Mouse (Mus musculus): ENCODE measurements around the gene Slc38a1.
"Not testable (repeated sequence)": the region's sequence is repeated elsewhere in the genome, so short reads cannot be mapped to it uniquely, and the experiment has no call there.

The Slc38a1 gene

GRCm38 (mm10) chr15:96657576-96658274 is 15.0 kb upstream of the Slc38a1 start:
- no peak for DNase-seq (ENCODE audit: low spot score in 2 of 2)

- no peak for DNase-seq (ENCODE audit: low spot score in 2 of 2)
Measured at GRCm38 (mm10) chr15:96655514-96655913, 12.8 kb upstream of the Slc38a1 start.

DNA sequence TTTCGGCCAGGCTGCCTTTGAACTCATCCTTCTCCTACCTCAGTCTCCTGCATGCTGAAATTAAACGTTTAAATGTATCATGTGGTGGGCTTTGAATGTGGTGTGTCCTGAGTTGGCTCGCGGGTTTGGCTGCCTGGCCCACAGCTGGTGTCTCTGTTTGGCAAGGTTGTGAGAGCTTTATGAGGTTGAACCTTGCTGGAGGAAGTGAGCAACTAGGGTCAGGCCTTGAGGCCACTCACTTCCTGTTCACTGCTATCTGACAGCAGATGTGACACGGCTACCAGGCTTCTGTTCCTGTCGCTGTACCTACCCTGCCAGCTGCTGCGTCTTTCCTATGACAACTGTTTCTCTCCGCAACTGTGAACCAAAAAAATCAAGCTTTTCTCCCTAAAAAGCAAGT is 12.0 kb upstream of the Slc38a1 start:
- DNase-seq (ENCODE audit: low spot score in 2 of 2), result no peak

- no peak for DNase-seq (ENCODE audit: low spot score in 2 of 2)
Measured at GRCm38 (mm10) chr15:96653011-96653410, 10.3 kb upstream of the Slc38a1 start.

GRCm38 (mm10) chr15:96652531-96652930 is 9.8 kb upstream of the Slc38a1 start:
- DNase-seq (ENCODE audit: low spot score in 2 of 2), result no peak

DNA sequence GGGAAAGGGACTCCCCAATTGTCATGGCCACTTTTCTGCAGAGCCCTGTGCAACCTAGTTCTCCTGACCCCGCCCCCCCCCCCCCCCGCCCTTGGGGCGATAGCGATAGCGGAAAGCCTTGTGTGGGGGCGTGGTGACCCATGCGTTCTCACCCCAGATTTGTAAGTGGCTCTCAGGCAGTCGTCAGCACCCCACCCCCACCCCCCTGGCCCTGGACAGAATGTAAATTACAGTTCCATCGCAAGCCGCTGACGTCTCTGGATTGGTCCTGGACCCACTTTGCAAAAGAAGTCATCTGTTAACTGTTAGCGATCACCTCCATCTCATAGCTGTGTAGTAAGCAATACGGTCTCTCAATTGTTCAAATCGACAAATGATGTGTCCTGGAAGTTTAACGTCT is 4.7 kb upstream of the Slc38a1 start:
- no peak for DNase-seq (ENCODE audit: low spot score in 2 of 2)

- DNase-seq (ENCODE audit: low spot score in 2 of 2), result peak; percentile 36 to 49
Measured at GRCm38 (mm10) chr15:96641821-96642435, 785 bp downstream of the Slc38a1 start.

- DNase-seq (ENCODE audit: low spot score in 2 of 2), result peak; percentile 69 to 75
Measured at GRCm38 (mm10) chr15:96641111-96641820, 1.4 kb downstream of the Slc38a1 start.

DNA sequence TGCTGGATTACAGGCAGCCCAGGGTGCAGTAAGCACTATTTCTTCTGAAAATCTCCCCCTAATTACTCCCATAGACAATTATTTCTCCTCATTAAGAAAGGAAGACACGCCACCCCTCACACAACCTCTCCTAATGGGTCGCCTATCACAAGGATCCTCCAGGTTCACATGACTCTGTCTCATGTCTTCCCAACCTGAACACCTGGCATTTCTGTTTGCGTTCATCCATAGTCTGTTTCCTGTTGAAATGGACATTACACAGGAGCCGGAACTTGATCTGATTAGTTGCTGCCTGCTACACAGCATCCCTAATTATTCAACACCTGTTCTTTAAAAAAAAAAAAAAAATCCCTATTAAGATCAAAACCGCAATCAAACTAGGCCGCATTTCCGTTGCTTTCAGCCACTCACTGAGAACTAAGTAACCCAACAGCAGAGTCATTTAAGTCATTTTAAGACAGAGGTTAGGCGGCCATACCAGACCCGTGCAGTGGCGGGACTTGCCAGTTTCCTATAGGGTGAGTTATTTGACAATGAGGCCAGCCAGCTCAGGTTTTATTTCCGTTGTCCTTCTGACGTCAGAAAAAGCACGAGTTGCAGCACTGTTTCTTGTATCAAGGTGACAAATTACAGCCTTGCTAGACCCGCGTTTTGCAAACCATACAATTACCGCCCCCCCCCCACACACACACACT is 2.3 kb downstream of the Slc38a1 start:
- DNase-seq (ENCODE audit: low spot score in 2 of 2), result peak in 1 of 2 experiments; percentile 42

- no peak for DNase-seq (ENCODE audit: low spot score in 2 of 2)
Measured at GRCm38 (mm10) chr15:96639630-96640029, 3.1 kb downstream of the Slc38a1 start.

GRCm38 (mm10) chr15:96638656-96639055 is 4.1 kb downstream of the Slc38a1 start:
- no peak for DNase-seq (ENCODE audit: low spot score in 2 of 2)

DNA sequence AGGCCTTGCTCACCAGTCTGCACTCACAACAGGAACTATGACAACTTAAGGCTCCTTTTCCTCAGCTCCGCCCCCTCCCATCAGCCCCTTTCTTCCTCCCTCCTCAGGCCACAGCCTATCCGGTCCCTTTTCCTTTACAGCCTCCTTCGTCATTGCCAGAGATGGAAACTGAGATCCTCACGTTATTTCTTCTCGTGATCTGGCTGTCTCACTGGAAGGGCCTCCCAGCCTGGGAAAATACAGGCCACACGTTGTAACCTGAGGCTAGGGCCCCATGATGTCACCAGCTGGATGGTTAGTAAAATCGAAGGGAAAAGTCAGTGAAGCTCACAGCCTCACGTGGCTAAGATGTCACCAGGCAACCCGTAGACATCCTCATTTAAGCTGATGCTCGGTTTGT is 4.5 kb downstream of the Slc38a1 start:
- DNase-seq (ENCODE audit: low spot score in 2 of 2), result no peak

DNA sequence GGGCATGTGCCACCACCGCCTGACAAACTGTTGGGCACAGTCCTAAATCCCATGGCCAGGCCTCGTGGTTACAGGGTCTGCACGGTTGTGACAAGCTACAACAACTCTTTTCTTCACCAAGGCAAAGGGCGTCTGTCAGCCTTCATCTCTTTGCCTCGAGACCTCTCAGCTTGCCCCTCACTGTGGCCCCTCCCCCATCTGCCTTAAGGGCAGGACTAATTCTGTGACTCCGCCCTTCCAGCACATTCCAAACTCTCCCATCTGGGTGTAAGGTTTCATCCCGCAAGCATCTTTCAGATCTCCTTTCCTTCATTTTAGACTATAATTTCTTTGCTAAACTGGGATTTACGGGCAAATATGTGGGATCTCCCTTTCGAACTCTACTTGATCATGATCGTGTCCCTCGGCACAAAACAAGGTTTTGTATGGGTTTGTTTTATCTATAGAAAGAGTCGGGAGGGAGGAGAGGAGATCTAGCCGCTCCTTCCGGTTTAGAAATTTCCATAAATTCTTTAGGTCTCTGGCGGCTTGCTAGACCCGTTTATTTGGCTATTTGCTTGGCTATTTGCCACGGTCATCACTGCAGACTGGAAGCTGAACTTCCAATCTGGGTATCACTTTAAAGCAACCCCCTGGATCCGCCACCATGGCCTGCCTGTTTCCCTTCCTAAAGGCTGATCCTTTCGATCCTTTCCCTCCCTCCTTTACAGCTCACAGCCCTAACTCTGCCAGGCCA is 7.9 kb downstream of the Slc38a1 start:
- DNase-seq (ENCODE audit: low spot score in 2 of 2), result no peak

DNA sequence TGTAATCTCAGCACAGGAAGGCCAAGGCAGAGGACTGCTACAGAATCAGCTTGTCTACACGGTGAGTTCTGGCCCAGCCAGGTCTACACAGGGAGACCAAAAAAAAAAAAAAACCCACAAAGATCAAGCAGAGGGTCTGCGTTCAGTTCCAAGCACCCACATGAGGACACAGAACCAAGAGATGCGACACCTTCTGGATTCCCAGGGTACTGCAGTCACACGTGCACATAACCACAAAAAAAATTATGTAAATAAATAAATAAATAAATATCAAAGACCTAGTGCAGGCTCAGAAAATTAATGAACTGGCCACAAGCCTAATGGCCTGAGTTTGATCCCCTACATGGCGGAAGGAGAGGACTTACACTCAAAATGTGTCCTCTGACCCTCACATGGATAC is 10.5 kb downstream of the Slc38a1 start:
- DNase-seq (ENCODE audit: low spot score in 2 of 2), result no peak

DNA sequence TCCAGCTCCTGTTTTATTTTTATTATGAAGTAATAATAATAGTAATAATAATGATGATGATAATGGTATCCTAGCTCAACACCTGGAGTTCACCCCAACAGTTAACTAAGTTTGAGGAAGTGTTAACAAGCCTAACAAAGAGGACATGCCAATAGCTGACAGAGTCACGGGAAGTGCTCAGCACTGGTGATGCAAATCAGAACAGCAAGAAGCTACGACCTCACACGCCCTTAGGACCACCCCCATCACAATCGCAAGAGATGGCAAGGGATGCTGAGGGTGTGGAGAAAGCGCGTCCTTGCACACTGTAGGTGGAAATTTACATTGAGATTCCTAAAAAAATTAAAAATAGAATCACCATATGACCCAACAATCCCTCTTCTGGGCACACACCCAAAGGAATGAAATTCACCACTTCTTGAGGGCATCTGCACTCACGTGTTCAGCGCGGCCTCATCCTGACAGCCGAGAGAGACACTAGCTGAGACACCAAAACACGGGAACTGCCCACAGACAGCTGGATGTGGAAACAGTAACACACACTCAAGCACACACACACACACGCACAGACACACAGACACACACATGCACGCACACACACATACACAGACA is 11.5 kb downstream of the Slc38a1 start:
- peak in 1 of 2 experiments; percentile 35 for DNase-seq (ENCODE audit: low spot score in 2 of 2)

GRCm38 (mm10) chr15:96628256-96628655 is 14.5 kb downstream of the Slc38a1 start:
- no peak for DNase-seq (ENCODE audit: low spot score in 2 of 2)

DNA sequence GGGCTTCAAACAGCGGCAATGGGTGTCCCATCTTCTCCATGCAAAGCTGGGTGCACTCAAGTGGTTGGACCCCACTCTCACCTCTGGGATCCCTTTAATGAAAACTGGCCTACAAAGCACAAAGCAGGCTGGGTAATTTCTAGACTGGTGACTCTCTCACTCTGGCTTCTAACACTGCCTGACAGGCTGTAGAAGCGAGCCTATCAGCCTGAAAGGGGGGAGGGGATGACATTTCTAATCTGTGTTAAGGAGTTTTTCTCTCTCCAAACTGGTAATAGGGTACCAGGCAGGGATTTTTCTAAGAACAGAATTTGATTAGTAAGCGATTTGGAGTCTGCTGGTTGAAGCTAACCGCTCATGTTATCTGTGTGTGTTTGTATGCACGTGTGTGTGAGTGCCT is 15.8 kb downstream of the Slc38a1 start:
- DNase-seq (ENCODE audit: low spot score in 2 of 2), result no peak

GRCm38 (mm10) chr15:96625012-96625411 is 17.7 kb downstream of the Slc38a1 start:
- DNase-seq (ENCODE audit: low spot score in 2 of 2), result not testable (repeated sequence)

DNA sequence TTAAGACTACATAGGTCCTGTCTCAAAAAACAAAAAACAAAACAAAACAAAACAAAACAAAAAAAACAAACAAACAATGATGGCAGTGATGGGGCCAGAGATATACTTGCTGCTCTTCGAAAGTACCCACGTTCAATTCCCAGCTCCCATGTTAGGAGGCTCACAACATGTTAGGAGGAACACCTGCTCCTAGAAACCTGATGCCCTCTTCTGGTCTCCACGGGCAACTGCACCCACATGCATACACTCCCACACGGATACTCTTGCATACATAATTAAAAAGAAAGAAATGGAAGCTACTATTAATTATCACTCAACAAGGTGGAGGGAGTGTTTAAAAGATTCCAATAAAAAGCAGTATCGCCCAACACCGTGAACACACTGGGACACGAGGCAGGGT is 20.3 kb downstream of the Slc38a1 start:
- DNase-seq (ENCODE audit: low spot score in 2 of 2), result no peak

GRCm38 (mm10) chr15:96621686-96622085 is 21.0 kb downstream of the Slc38a1 start:
- DNase-seq (ENCODE audit: low spot score in 2 of 2), result no peak

DNA sequence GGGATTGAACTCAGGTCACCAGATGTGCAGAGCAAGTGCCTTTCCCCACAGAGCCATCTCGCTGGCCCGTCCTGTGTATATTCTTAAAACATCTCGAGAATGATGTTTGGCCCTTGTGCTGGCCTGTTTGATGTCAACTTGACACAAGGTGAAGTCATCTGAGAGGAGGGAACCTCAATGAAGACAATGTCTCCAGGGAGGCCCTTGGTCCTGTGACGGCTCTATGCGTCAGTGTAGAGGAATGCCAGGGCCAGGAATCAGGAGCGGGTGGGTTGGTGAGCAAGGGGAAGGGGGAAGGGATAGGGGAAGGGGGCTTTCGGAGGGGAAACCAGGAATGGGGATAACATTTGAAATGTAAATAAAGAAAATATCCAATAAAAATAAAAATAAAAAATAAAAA is 25.2 kb downstream of the Slc38a1 start:
- DNase-seq (ENCODE audit: low spot score in 2 of 2), result no peak
